Mouse (Mus musculus) cortical plate, adult 2 months (tissue): Measurements from ENCODE around the gene Arl15.

ENCODE experiments used
- CTCF ChIP-seq: fragments of 200-500 bp; IDR thresholded peaks from 2 replicates; pipeline ENCODE4 v1.5.1; 2011; ENCODE audit warnings: mild to moderate bottlenecking, control low read depth, low read length; ENCODE audit not compliant: insufficient read depth; ENCODE audit errors: extremely low read depth
- POLR2A ChIP-seq: fragments of 200-500 bp; IDR thresholded peaks from 2 replicates; pipeline ENCODE4 v1.6.1; 2011; ENCODE audit warnings: mild to moderate bottlenecking, low read length, control low read depth; ENCODE audit not compliant: insufficient read depth; ENCODE audit errors: extremely low read depth

DNA sequence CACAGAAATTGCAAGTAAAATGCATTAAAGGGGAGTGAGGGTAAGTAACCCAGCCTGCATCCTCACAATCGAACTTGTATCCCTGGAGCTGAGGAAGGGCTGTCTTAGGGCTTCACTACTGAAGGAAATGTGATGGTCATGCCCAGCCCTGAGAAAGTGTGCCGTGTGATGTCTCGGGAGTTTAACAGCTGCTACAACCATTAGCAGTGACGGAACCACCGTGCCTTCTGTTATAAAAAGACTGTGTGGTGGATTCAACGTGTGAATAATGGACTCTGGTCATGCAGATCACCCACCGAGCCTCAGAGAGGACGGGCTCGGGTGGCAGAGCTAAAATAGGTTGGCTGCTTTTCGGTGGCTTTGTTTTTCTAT lies 357.4 kb downstream of the Arl15 start:
- no peak for TF ChIP-seq CTCF
- TF ChIP-seq POLR2A = no peak
